Mouse (Mus musculus) spleen, postnatal 4 days (tissue): ENCODE data around the gene Aqp9.

Experiments
- DNase-seq, 2 experiments: peaks; one replicate each; pipeline ENCODE4 v3.0.0; 2022; ENCODE audit warnings: low spot score in 2 of 2

Gene Aqp9

GRCm38 (mm10) chr9:71068866-71069390, 99.6 kb downstream of the Aqp9 start:
- peak in 1 of 2 experiments; percentile 52 for DNase-seq

- DNase-seq = peak in 1 of 2 experiments; percentile 52
Measured at GRCm38 (mm10) chr9:71067156-71067555, 101.3 kb downstream of the Aqp9 start.

GRCm38 (mm10) chr9:71066491-71066890, 102.0 kb downstream of the Aqp9 start:
- DNase-seq = peak in 1 of 2 experiments; percentile 47

- peak in 1 of 2 experiments; percentile 60 for DNase-seq
Measured at GRCm38 (mm10) chr9:71065343-71065875, 103.1 kb downstream of the Aqp9 start.

GRCm38 (mm10) chr9:71064291-71064840, 104.1 kb downstream of the Aqp9 start:
- peak in 1 of 2 experiments; percentile 54 for DNase-seq

- DNase-seq = peak in 1 of 2 experiments; percentile 42
Measured at GRCm38 (mm10) chr9:71063551-71063950, 104.9 kb downstream of the Aqp9 start.

- DNase-seq = peak; percentile 7 to 51
Measured at GRCm38 (mm10) chr9:71062976-71063375, 105.5 kb downstream of the Aqp9 start.

GRCm38 (mm10) chr9:71062301-71062700, 106.2 kb downstream of the Aqp9 start:
- peak in 1 of 2 experiments; percentile 13 for DNase-seq
